Mouse (Mus musculus): ENCODE measurements at regions not wholly inside any gene's neighbourhood (a gene's known extent, or its start where the extent isn't known, plus 50 kb on each side); places are given as distances from the start of the nearest gene placed in this dataset.

DNA sequence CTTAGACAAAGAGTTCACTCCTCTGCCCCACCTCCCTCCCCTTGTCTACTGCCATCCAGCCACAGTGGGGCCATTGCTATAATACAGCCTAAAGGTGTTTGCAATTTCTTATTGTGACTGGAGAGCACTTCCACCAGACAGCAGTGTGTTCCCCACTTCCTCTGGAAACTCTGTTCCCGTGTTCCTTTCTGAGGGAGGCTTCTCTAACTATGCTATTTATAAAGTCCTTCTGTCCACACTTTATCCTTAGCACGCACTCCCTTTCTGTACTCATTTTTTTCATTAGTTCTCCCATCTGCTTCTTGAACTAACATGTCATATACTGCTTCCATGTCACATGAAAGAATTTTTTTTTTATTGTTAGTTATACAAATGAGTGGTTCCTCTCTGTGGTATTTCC, 52.0 kb upstream of the 4930432M17Rik start:
- Histone ChIP-seq H3K9ac (ENCODE audit: insufficient read depth, low read depth, low read length, poor library complexity, severe bottlenecking) (no peak overlapping the region), H3K9me3 (ENCODE audit: control insufficient read depth, insufficient read depth, low read depth, low read length) (no peaks in the 10 kb centered on the region), H3K4me3 (ENCODE audit: insufficient read depth in 1 of 2, low read depth in 1 of 2, low read length in 2 of 2, poor library complexity in 1 of 2, severe bottlenecking in 1 of 2) (no peak overlapping the region), H3K4me1 (ENCODE audit: control insufficient read depth in 2 of 2, insufficient read depth in 2 of 2, low read length in 2 of 2, poor library complexity in 1 of 2) (peaks cover 2 to 7% of the 10 kb centered on the region in 2 experiments; a peak in 3 of 4 replicates), H3K36me3 (ENCODE audit: control insufficient read depth, insufficient read depth, low read length, poor library complexity, severe bottlenecking) (no peaks in the 10 kb centered on the region), H3K27ac (ENCODE audit: insufficient read depth, low read depth, low read length, poor library complexity, severe bottlenecking) (no peak overlapping the region)
- in situ Hi-C loops (cut with MboI; ENCODE audit: low sequenced_read_pairs in 2 of 2, unreplicated experiment in 2 of 2), result no loop called here
- TF ChIP-seq CHD2 (IDR thresholded peaks at IDR 0.05; ENCODE audit: low read depth, low read length) (no peak), ZNF384 (IDR thresholded peaks at IDR 0.05; ENCODE audit: low read depth, low read length) (no peak), MAFK (IDR thresholded peaks at IDR 0.05; ENCODE audit: insufficient read depth, low read depth, low read length) (no peak), ZC3H11A (IDR thresholded peaks at IDR 0.05; ENCODE audit: borderline replicate concordance, low read depth, low read length) (no peak), HCFC1 (IDR thresholded peaks at IDR 0.05; ENCODE audit: borderline replicate concordance, insufficient read depth, low read length) (no peak)
- DNase-seq (ENCODE audit: low read depth, low spot score), result no peak

DNA sequence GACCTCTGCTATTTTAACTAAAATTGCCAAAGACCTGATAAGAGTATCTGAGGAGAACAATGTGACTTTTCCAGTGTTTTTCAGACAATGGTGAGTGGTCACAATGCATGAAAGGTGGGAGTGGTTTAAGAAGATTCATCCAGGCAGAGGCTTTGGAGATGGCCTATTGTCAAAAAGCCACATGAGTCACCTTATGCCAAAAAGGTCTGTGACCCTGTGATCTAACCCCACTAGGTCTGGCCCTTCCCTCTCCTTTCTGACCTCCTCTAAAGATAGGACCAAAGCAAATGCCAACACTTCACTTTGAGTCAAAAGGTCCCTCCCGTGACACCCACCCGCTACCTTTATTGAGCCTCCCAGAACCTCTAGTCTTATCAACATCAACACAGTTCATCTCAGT, 52.4 kb upstream of the 4930432M17Rik start:
- in situ Hi-C loops (cut with MboI; ENCODE audit: low sequenced_read_pairs in 2 of 2, unreplicated experiment in 2 of 2), result no loop called here

DNA sequence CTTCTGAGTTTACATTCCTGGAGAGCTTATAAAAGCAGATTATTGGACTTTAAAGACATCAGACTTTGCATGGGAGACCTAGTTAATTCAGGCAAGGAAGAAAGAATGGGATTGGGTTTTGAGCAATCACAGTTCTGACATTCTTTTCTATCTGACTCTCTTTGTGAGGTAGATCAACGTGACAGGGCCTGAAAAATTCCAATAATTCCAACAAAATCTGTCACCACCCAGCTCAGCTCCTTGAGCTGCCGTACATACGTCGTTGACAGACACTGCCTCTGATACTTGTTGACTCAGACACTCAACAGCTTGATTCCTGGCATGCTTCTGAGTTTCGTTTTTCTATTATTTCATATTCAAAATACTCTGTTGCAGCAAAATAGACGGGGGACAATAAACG, 53.2 kb upstream of the 4930432M17Rik start:
- H3K36me3 ChIP-seq (ENCODE audit: control insufficient read depth, insufficient read depth, low read length, poor library complexity, severe bottlenecking), result no peaks in the 10 kb centered on the region
- H3K27ac ChIP-seq (ENCODE audit: insufficient read depth, low read depth, low read length, poor library complexity, severe bottlenecking), result no peak overlapping the region
- no peak overlapping the region for H3K9ac ChIP-seq (ENCODE audit: insufficient read depth, low read depth, low read length, poor library complexity, severe bottlenecking)
- in situ Hi-C loops (cut with MboI; ENCODE audit: low sequenced_read_pairs in 2 of 2, unreplicated experiment in 2 of 2), result no loop called here
- TF ChIP-seq CHD2 (IDR thresholded peaks at IDR 0.05; ENCODE audit: low read depth, low read length), result no peak
- no peak for TF ChIP-seq HCFC1 (IDR thresholded peaks at IDR 0.05; ENCODE audit: borderline replicate concordance, insufficient read depth, low read length)
- no peak for TF ChIP-seq ZNF384 (IDR thresholded peaks at IDR 0.05; ENCODE audit: low read depth, low read length)
- no peak for TF ChIP-seq MAFK (IDR thresholded peaks at IDR 0.05; ENCODE audit: insufficient read depth, low read depth, low read length)
- no peak for TF ChIP-seq ZC3H11A (IDR thresholded peaks at IDR 0.05; ENCODE audit: borderline replicate concordance, low read depth, low read length)
- no peak for DNase-seq (ENCODE audit: low read depth, low spot score)
- no peaks in the 10 kb centered on the region for H3K9me3 ChIP-seq (ENCODE audit: control insufficient read depth, insufficient read depth, low read depth, low read length)
- H3K4me1 ChIP-seq (ENCODE audit: control insufficient read depth in 2 of 2, insufficient read depth in 2 of 2, low read length in 2 of 2, poor library complexity in 1 of 2), result peaks cover 2 to 7% of the 10 kb centered on the region in 2 experiments; a peak in 3 of 4 replicates
- H3K4me3 ChIP-seq (ENCODE audit: insufficient read depth in 1 of 2, low read depth in 1 of 2, low read length in 2 of 2, poor library complexity in 1 of 2, severe bottlenecking in 1 of 2), result no peak overlapping the region

More for the DNA sequence above, 52.4 kb upstream of the 4930432M17Rik start:
- H3K9ac ChIP-seq (ENCODE audit: insufficient read depth, low read depth, low read length, poor library complexity, severe bottlenecking), result no peak overlapping the region
- DNase-seq (ENCODE audit: low read depth, low spot score), result no peak
- H3K27ac ChIP-seq (ENCODE audit: insufficient read depth, low read depth, low read length, poor library complexity, severe bottlenecking), result no peak overlapping the region
- no peak overlapping the region for H3K4me3 ChIP-seq (ENCODE audit: insufficient read depth in 1 of 2, low read depth in 1 of 2, low read length in 2 of 2, poor library complexity in 1 of 2, severe bottlenecking in 1 of 2)
- peaks cover 2 to 7% of the 10 kb centered on the region in 2 experiments; a peak in 3 of 4 replicates for H3K4me1 ChIP-seq (ENCODE audit: control insufficient read depth in 2 of 2, insufficient read depth in 2 of 2, low read length in 2 of 2, poor library complexity in 1 of 2)
- no peaks in the 10 kb centered on the region for H3K36me3 ChIP-seq (ENCODE audit: control insufficient read depth, insufficient read depth, low read length, poor library complexity, severe bottlenecking)
- TF ChIP-seq MAFK (IDR thresholded peaks at IDR 0.05; ENCODE audit: insufficient read depth, low read depth, low read length) (no peak), ZC3H11A (IDR thresholded peaks at IDR 0.05; ENCODE audit: borderline replicate concordance, low read depth, low read length) (no peak), HCFC1 (IDR thresholded peaks at IDR 0.05; ENCODE audit: borderline replicate concordance, insufficient read depth, low read length) (no peak), ZNF384 (IDR thresholded peaks at IDR 0.05; ENCODE audit: low read depth, low read length) (no peak), CHD2 (IDR thresholded peaks at IDR 0.05; ENCODE audit: low read depth, low read length) (no peak)
- H3K9me3 ChIP-seq (ENCODE audit: control insufficient read depth, insufficient read depth, low read depth, low read length), result no peaks in the 10 kb centered on the region

DNA sequence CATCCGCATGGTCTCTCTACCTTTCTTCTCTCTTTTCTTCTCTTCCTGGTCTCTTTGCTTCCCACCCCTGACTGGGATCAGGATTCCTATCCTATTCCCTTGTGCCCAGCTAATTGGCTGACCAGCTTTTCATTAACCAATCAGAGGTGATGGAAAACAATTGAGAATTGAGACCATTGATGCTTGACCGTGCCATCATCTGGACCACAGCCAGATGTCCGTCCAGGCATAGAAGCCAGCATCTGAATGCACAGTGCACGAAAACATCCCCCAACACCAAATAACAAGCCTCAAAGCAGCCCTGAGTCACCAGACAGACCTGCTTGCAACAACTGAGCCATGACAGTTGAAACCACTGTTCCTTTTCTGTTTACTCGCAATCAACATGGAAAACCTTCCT, 54.5 kb upstream of the 4930432M17Rik start:
- TF ChIP-seq MAFK (IDR thresholded peaks at IDR 0.05; ENCODE audit: insufficient read depth, low read depth, low read length) (no peak), CHD2 (IDR thresholded peaks at IDR 0.05; ENCODE audit: low read depth, low read length) (no peak), ZNF384 (IDR thresholded peaks at IDR 0.05; ENCODE audit: low read depth, low read length) (no peak)
- no peak for DNase-seq (ENCODE audit: low read depth, low spot score)
- H3K4me3 ChIP-seq (ENCODE audit: insufficient read depth in 1 of 2, low read depth in 1 of 2, low read length in 2 of 2, poor library complexity in 1 of 2, severe bottlenecking in 1 of 2), result no peak overlapping the region
- no peaks in the 10 kb centered on the region for H3K9me3 ChIP-seq (ENCODE audit: control insufficient read depth, insufficient read depth, low read depth, low read length)
- in situ Hi-C loops (cut with MboI; ENCODE audit: low sequenced_read_pairs in 2 of 2, unreplicated experiment in 2 of 2), result no loop called here
- H3K27ac ChIP-seq (ENCODE audit: insufficient read depth, low read depth, low read length, poor library complexity, severe bottlenecking), result no peak overlapping the region
- H3K9ac ChIP-seq (ENCODE audit: insufficient read depth, low read depth, low read length, poor library complexity, severe bottlenecking), result no peak overlapping the region
- H3K36me3 ChIP-seq (ENCODE audit: control insufficient read depth, insufficient read depth, low read length, poor library complexity, severe bottlenecking), result no peaks in the 10 kb centered on the region
- H3K4me1 ChIP-seq (ENCODE audit: control insufficient read depth in 2 of 2, insufficient read depth in 2 of 2, low read length in 2 of 2, poor library complexity in 1 of 2), result peaks cover 2 to 7% of the 10 kb centered on the region in 2 experiments; a peak in 3 of 4 replicates

DNA sequence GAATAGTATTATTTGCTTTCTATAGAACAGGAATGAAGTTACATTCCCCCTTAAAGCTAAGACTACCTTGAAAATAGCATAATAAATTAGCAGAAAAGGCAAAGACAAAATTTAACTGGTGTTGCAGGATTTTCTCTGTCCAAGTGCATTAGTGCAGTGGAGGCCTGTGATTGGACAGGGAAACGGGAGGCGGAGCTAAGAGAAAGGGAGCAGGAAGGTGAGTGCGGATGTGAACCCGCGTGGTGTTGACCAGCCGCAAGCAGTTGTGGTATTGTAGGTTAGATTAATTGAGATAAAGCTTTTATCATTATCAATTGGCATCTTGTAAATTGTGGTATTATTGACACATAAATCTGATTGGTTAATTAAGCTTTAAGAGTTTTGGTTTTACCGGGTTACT, 55.8 kb upstream of the 4930432M17Rik start:
- no peaks in the 10 kb centered on the region for H3K9me3 ChIP-seq (ENCODE audit: control insufficient read depth, insufficient read depth, low read depth, low read length)
- peak overlapping the region; percentile 19; the same call in 1 of the 2 replicates for H3K9ac ChIP-seq (ENCODE audit: insufficient read depth, low read depth, low read length, poor library complexity, severe bottlenecking)
- in situ Hi-C loops (cut with MboI; ENCODE audit: low sequenced_read_pairs in 2 of 2, unreplicated experiment in 2 of 2), result no loop called here
- peak overlapping the region; percentile 40 to 72; a peak in 3 of 4 replicates for H3K4me3 ChIP-seq (ENCODE audit: insufficient read depth in 1 of 2, low read depth in 1 of 2, low read length in 2 of 2, poor library complexity in 1 of 2, severe bottlenecking in 1 of 2)
- no peak for DNase-seq (ENCODE audit: low read depth, low spot score)
- peaks cover 2 to 7% of the 10 kb centered on the region in 2 experiments; a peak in 3 of 4 replicates for H3K4me1 ChIP-seq (ENCODE audit: control insufficient read depth in 2 of 2, insufficient read depth in 2 of 2, low read length in 2 of 2, poor library complexity in 1 of 2)
- no peaks in the 10 kb centered on the region for H3K36me3 ChIP-seq (ENCODE audit: control insufficient read depth, insufficient read depth, low read length, poor library complexity, severe bottlenecking)
- no peak for TF ChIP-seq ZC3H11A (IDR thresholded peaks at IDR 0.05; ENCODE audit: borderline replicate concordance, low read depth, low read length)
- no peak for TF ChIP-seq CHD2 (IDR thresholded peaks at IDR 0.05; ENCODE audit: low read depth, low read length)
- no peak for TF ChIP-seq ZNF384 (IDR thresholded peaks at IDR 0.05; ENCODE audit: low read depth, low read length)
- TF ChIP-seq MAFK (IDR thresholded peaks at IDR 0.05; ENCODE audit: insufficient read depth, low read depth, low read length), result no peak
- no peak for TF ChIP-seq HCFC1 (IDR thresholded peaks at IDR 0.05; ENCODE audit: borderline replicate concordance, insufficient read depth, low read length)
- H3K27ac ChIP-seq (ENCODE audit: insufficient read depth, low read depth, low read length, poor library complexity, severe bottlenecking), result no peak overlapping the region

All from ES-E14 (cell line).